Mouse (Mus musculus): ENCODE measurements at regions not wholly inside any gene's neighbourhood (a gene's known extent, or its start where the extent isn't known, plus 50 kb on each side); places are given as distances from the start of the nearest gene placed in this dataset.

- DNase-seq: peak in 1 of 2 experiments; percentile 27
These were observed 73.1 kb downstream of the Olfr444 start for GRCm38 (mm10) chr6:43021967-43022366.

More at GRCm38 (mm10) chr6:43021967-43022366, 73.1 kb downstream of the Olfr444 start:
- intact Hi-C loops (cut with DNase I): loop anchor here (5.0 kb wide), 1 partner anchor 275 kb away; no protein-coding TSS in a partner anchor
